Mouse (Mus musculus) gastrocnemius, adult 2 months (tissue): Measurements from ENCODE around the gene Jarid2. TPM values are rescaled to one million over a fixed set of nuclear protein-coding genes. Genes with fewer than 3 reads are reported as not detected.
"Not testable (repeated sequence)": the region's sequence is repeated elsewhere in the genome, so short reads cannot be mapped to it uniquely, and the experiment has no call there.

Experiments
- DNase-seq: peaks from one replicate; pipeline ENCODE4 v3.0.0; 2022
- H3K27ac ChIP-seq: fragments of 200-600 bp; 2 replicates; pipeline ENCODE4 v1.8.1; 2022; ENCODE audit warnings: mild to moderate bottlenecking
- H3K4me3 ChIP-seq: fragments of 200-600 bp; 2 replicates; pipeline ENCODE4 v1.8.1; 2022; ENCODE audit warnings: mild to moderate bottlenecking, moderate library complexity
- CTCF ChIP-seq: fragments of 200-600 bp; IDR thresholded peaks from 2 replicates; pipeline ENCODE4 v1.8.1; 2022; ENCODE audit warnings: antibody characterized with exemption, mild to moderate bottlenecking, moderate library complexity
- intact Hi-C: fragments of 180-260 bp; cut with DNase I; formaldehyde crosslinking; loops from one replicate; pipeline ENCODE4 v1.15.1; 2025
- total RNA-seq, 2 experiments: library from RNA; stranded (reverse); gene quantifications; 2 replicates each; pipeline ENCODE4 v1.2.3; 2021

Jarid2 gene
- total RNA-seq, 2 experiments from 2014 or later: 26.0 to 29.0 TPM

GRCm38 (mm10) chr13:44711062-44711461 is 18.2 kb upstream of the Jarid2 start:
- no peak for TF ChIP-seq CTCF
- Histone ChIP-seq H3K4me3 (no peak overlapping the region), H3K27ac (no peak overlapping the region)
- DNase-seq: no peak
- intact Hi-C loops: no loop called here

DNA sequence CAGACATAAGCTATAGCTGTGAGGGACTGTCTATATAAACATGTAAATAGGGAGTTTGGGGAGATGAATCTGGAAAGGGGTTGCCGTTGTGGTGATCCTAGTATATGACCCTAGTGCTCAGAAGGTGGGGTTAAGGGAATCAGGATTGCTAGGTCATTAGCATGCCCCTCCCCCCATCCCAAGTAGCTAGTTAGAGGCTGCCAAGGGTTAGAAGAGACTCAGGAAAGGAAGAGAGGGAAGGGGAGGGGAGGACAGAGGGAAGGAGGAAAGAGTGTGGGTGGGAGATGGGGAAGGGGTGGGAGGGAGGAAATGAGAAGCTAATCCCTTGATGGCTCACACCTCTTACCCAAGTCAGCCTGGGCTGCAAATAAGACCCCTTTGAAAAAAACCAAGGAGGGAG is 17.4 kb upstream of the Jarid2 start:
- intact Hi-C loops: no loop called here
- Histone ChIP-seq H3K4me3 (no peak overlapping the region), H3K27ac (no peak overlapping the region)
- TF ChIP-seq CTCF: no peak
- no peak for DNase-seq

DNA sequence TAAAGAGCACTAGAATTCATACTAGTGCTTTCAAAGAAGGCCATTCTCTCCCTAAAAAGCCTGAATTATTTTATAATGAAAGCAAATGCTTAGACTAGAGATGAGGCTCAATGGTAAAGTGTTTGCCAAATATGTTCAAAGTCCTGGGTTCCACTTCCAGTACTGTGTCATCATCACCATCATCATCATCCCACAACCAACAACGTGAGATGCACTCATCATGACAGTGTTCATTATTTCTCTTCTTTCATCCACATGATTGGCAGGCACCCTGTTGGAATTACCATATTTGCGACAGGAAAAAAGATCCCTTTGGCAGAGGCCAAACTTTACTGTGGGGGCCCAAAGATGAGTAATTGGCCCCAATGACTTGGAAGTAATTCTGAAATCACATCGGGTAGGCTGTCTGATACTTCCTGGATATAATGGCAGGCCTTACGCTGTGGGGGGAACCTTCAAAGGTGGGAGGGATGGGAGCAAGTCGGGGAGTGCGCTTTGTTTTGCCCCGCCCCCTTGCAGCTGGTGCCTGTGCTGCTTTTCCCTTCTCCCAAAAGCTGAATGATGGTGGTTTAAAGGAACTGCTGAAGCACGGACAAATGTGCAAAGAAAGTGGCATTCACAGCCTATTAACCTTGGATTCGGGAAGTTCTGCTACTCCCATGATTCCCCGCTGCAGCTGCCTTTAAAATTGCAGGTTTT is 13.9 kb upstream of the Jarid2 start:
- Histone ChIP-seq H3K27ac (no peak overlapping the region), H3K4me3 (0 out of 2 replicates have a peak overlapping the region, but pooled peaks have one; percentile 15)
- DNase-seq: no peak
- TF ChIP-seq CTCF: no peak
- intact Hi-C loops: no loop called here

GRCm38 (mm10) chr13:44717838-44718237 is 11.4 kb upstream of the Jarid2 start:
- Histone ChIP-seq H3K27ac (no peak overlapping the region), H3K4me3 (no peak overlapping the region)
- no peak for DNase-seq
- no peak for TF ChIP-seq CTCF
- intact Hi-C loops: no loop called here

GRCm38 (mm10) chr13:44718465-44718864 is 10.8 kb upstream of the Jarid2 start:
- H3K27ac ChIP-seq, H3K4me3 ChIP-seq, DNase-seq, intact Hi-C loops: not testable (repeated sequence)

- Histone ChIP-seq H3K27ac (no peak overlapping the region), H3K4me3 (no peak overlapping the region)
- DNase-seq: no peak
- TF ChIP-seq CTCF: no peak
- intact Hi-C loops: loop anchor here (10.0 kb wide), 1 partner anchor 175 kb away; no protein-coding TSS in a partner anchor
Measured at GRCm38 (mm10) chr13:44720094-44720493, 9.2 kb upstream of the Jarid2 start.

- H3K27ac ChIP-seq: no peak overlapping the region
- no peak for TF ChIP-seq CTCF
- intact Hi-C loops: loop anchor here (10.0 kb wide), 1 partner anchor 177 kb away; no protein-coding TSS in a partner anchor
- DNase-seq: no peak
- no peak overlapping the region for H3K4me3 ChIP-seq
Measured at GRCm38 (mm10) chr13:44721891-44722547, 7.3 kb upstream of the Jarid2 start.

- not testable (repeated sequence) for DNase-seq, H3K27ac ChIP-seq, H3K4me3 ChIP-seq
- intact Hi-C loops: loop anchor here (10.0 kb wide), 1 partner anchor 179 kb away; no protein-coding TSS in a partner anchor
Measured at GRCm38 (mm10) chr13:44723522-44723921, 5.8 kb upstream of the Jarid2 start.

GRCm38 (mm10) chr13:44728145-44728880 is 961 bp upstream of the Jarid2 start:
- no peak overlapping the region for H3K27ac ChIP-seq
- no peak for DNase-seq
- intact Hi-C loops: loop anchor here (10.0 kb wide), 1 partner anchor 184 kb away; no protein-coding TSS in a partner anchor
- no peak for TF ChIP-seq CTCF
- H3K4me3 ChIP-seq: no peak overlapping the region

DNA sequence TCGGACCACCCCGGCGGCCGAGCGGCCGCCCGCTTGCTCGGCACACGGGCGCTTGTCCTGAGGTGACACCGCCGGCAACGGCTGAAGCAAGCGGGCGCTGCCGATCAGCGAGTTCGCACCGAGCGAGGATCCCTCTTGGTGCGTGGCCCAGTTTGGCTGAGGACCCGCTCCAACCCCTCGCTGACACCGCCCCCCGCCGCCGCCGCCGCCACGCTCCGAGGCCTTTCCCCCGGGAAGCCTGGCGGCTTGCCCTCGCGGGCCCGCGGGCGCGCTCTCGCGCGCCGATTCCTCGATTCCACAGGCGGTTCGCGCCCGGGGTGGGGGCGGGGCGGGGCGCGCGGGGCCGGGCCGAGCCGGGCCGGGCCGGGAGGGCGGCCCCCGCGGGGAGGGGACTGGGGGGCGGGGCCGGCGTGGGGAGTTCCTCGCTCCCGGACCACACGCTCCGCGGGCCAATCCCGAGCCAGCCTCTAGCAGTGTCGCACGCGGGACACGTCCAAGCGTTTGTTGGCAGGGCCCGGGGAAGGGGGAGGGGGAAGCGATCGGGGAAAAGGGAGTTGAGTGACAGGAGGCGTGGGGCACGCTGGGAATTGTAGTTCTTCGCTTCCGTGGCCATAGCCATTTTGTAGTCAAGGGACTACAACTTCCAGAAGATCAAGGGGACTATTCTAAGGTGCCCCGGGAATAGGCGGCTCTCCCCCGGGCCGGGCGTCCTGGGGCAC is 1.0 kb downstream of the Jarid2 start:
- Histone ChIP-seq H3K27ac (peak overlapping the region; percentile 100), H3K4me3 (peak overlapping the region; percentile 93)
- DNase-seq: peak; percentile 100
- no peak for TF ChIP-seq CTCF
- intact Hi-C loops: loop anchor here (5.0 kb wide), 2 partner anchors 57 to 868 kb away; no protein-coding TSS in a partner anchor

DNA sequence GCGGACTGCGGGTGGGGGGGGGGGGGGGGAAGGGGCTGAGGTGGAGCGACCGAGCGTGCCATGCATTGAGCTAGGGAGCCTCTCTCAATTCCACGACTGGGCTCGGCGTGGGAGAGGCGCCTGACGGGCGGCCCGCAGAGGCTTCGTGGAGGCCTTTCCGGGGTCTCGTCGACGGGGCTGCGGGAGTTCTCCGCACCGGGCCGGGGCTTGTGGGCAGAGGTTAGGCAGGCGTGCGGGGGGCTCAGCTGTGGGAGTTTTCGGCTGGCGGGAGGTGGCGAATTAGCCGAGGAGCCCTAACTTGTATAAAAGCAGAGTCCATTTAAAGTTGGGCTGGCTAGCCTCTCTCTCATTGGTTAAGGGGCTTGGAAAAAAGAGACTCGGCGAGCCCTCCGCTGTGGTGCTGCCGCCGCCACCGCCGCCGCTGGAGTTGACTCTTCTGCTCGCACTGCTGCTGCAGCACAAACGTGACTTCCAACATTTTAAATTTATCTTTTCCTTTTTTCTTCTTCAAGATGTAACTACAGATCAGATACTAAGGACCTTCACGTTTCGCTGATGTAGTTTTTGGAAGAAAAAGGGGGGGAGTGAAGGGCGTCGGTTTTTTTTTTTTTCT is 1.8 kb downstream of the Jarid2 start:
- Histone ChIP-seq H3K27ac (peak overlapping the region; percentile 100), H3K4me3 (peak overlapping the region; percentile 93)
- intact Hi-C loops: loop anchor here (1.0 to 5.0 kb wide), 3 partner anchors 56 to 869 kb away; no protein-coding TSS in a partner anchor
- TF ChIP-seq CTCF: peak; percentile 6; the same call in 1 of the 2 replicates
- DNase-seq: peak; percentile 93
